Mouse (Mus musculus) forebrain, embryonic 15.5 days (tissue): Measurements from ENCODE around the gene Cop1. TPM values are rescaled to one million over a fixed set of nuclear protein-coding genes. Genes with fewer than 3 reads are reported as not detected.

ENCODE experiments used
- ATAC-seq: fragments of 200-750 bp; cut with Nextera tagmentation; replicated peaks from 2 replicates; pipeline ENCODE4 v1.8.0; 2017; ENCODE audit warnings: mild to moderate bottlenecking, moderate TSS enrichment, moderate library complexity
- H3K27ac ChIP-seq: fragments of 300-500 bp; sonication (generic); replicated peaks from 2 replicates; pipeline ENCODE4 v1.5.1; 2015; ENCODE audit warnings: mild to moderate bottlenecking, inconsistent platforms
- H3K27me3 ChIP-seq: fragments of 300-500 bp; sonication (generic); 2 replicates; pipeline ENCODE4 v1.6.1; 2015; ENCODE audit warnings: inconsistent platforms
- H3K36me3 ChIP-seq: fragments of 300-500 bp; sonication (generic); 2 replicates; pipeline ENCODE4 v1.6.1; 2015; ENCODE audit warnings: mild to moderate bottlenecking, inconsistent platforms
- H3K4me1 ChIP-seq: fragments of 300-500 bp; sonication (generic); 2 replicates; pipeline ENCODE4 v1.6.1; 2015; ENCODE audit warnings: inconsistent platforms
- H3K4me2 ChIP-seq: fragments of 300-500 bp; sonication (generic); replicated peaks from 2 replicates; pipeline ENCODE4 v1.6.1; 2015; ENCODE audit warnings: mild to moderate bottlenecking, inconsistent platforms
- H3K4me3 ChIP-seq: fragments of 300-500 bp; sonication (generic); 2 replicates; pipeline ENCODE4 v1.5.1; 2015; ENCODE audit warnings: mild to moderate bottlenecking, inconsistent platforms
- H3K9ac ChIP-seq: fragments of 300-500 bp; sonication (generic); replicated peaks from 2 replicates; pipeline ENCODE4 v1.6.1; 2015; ENCODE audit warnings: mild to moderate bottlenecking, inconsistent platforms
- H3K9me3 ChIP-seq: fragments of 300-500 bp; sonication (generic); 2 replicates; pipeline ENCODE4 v1.6.1; 2016; ENCODE audit warnings: inconsistent platforms
- WGBS: fragments of 180-500 bp; shearing (Covaris S2); methylation state at CpG from one replicate; pipeline ENCODE4 v1.1.7; 2015; ENCODE audit warnings: mixed read lengths; 5-methylcytosine and 5-hydroxymethylcytosine counted together
- microRNA-seq: library from miRNA; unstranded; fragments of <30 nt; microRNA quantifications from one replicate; pipeline ENCODE4, GENCODE M21; 2016
- polyA plus RNA-seq: library from polyadenylated mRNA; unstranded; fragments of >200 nt; fragmentation: Nextera tagmentation; extraction: Ambion mirVana; gene quantifications from 2 replicates; pipeline ENCODE4 v1.2.1, GENCODE M21; 2015

The Cop1 gene
- polyA plus RNA-seq, 1 experiment from 2014 or later: 97.0 TPM

DNA sequence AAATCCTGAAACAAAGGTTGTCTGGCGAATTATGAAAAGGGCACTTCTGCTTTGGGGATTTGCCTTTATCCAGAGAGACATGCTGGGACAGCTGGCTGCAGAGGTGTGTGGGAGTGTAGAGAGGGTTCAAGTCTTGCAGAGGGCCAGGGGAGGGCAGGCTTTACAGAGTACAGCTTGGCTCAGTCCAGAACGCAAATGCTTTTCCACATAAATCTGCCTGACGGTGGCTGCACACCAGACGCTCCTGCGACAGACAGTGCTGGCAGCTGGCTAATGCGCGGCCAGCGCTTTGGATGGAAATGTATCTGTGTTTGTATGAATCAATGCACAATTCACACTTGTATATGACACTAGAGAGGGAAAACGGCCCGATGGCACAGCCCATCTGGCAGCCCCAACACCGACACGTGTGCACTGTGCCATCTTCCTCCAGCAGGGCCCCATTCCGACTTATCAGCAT, 156.5 kb downstream of the Cop1 start:
- Histone ChIP-seq H3K4me3 (no peak overlapping the region), H3K27ac (no peak overlapping the region), H3K4me2 (no peak overlapping the region), H3K36me3 (no peaks in the 10 kb centered on the region), H3K27me3 (no peaks in the 10 kb centered on the region), H3K9ac (no peak overlapping the region), H3K4me1 (peaks cover 10% of the 10 kb centered on the region), H3K9me3 (no peaks in the 10 kb centered on the region)
- WGBS: 58% methylated on average over 13 of the region's 13 CpGs
- ATAC-seq: peak; percentile 53; the same call in 1 of the 2 replicates

DNA sequence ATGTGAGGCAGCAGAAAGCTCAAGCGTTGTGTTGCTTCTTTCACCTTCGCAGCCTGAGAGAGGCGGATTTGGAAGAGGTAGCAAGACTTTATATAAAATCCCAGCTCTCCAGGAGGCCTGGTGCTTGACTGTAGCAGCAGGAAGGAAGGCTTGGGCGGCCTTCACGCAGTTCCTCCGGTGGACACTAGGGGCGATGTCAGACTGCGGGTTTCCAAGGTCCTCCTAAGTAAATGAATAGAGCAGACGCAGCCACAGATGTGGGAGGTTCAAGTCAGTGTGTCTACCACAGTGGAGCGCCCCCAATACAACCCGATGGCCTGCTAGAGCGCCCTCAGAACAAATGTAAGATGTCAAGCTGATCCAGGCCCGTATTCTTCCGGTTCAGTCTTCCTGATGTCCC, 157.9 kb downstream of the Cop1 start:
- peaks cover 10% of the 10 kb centered on the region for H3K4me1 ChIP-seq
- H3K36me3 ChIP-seq: no peaks in the 10 kb centered on the region
- H3K27me3 ChIP-seq: no peaks in the 10 kb centered on the region
- no peaks in the 10 kb centered on the region for H3K9me3 ChIP-seq
- no peak overlapping the region for H3K9ac ChIP-seq
- no peak overlapping the region for H3K4me2 ChIP-seq
- ATAC-seq: no peak
- H3K4me3 ChIP-seq: no peak overlapping the region
- H3K27ac ChIP-seq: no peak overlapping the region
- WGBS: 25% methylated on average over 14 of the region's 14 CpGs

DNA sequence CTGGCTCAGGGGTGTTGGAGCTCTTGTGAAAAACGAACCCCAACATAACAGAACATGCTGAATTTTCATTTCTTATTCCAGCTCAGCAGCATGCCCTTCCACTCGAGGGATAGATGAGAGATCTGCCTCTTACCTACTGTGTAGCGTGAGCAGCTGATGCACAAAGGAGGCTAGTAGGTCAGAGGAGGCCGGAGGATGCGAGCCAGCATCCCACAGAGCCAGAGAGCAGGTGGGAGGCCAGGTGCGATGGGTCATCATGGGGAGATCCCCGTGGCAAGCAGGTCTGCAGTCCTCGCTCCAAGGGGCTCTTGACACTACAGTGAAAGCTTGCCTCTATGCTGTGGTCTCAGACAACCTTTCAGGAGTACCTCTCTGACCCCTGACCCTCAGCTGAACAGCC, 160.5 kb downstream of the Cop1 start:
- no peaks in the 10 kb centered on the region for H3K36me3 ChIP-seq
- no peak overlapping the region for H3K9ac ChIP-seq
- WGBS: 55% methylated on average over 8 of the region's 8 CpGs
- no peak overlapping the region for H3K4me3 ChIP-seq
- no peak overlapping the region for H3K4me2 ChIP-seq
- H3K9me3 ChIP-seq: no peaks in the 10 kb centered on the region
- H3K4me1 ChIP-seq: peaks cover 13% of the 10 kb centered on the region
- H3K27ac ChIP-seq: no peak overlapping the region
- H3K27me3 ChIP-seq: no peaks in the 10 kb centered on the region
- ATAC-seq: no peak

DNA sequence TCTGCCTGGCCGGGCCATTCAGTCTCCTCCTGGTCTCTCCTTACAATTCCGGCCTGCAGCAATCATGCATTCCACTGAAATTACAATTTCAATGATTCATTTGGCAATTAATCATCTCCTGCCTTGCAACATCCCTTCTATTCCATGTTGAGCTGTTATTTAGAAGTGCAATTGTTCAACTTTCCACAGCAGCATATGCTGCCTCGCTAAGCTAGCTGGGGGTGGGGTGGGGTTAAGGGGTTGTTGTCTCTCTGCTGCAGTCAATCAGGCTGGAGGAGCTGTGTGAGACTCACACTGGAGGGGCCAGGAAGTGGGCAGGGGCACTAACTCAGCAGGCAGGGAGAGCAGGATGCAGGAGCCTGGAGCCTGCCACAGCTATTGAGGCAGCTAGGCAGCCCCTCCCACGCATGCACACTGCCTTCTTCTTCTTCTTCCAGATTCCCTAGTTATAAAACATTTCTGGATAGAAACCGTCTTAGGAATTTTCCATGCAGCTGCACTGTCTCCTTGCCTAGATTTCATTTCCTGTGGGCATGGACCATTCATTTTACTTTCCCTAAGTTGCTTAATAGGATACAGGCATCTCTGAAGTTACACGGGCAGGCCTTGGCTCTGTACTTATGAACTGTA, 161.1 kb downstream of the Cop1 start:
- 32% methylated on average over 6 of the region's 6 CpGs for WGBS
- no peak for ATAC-seq
- H3K9me3 ChIP-seq: no peaks in the 10 kb centered on the region
- no peak overlapping the region for H3K4me2 ChIP-seq
- no peak overlapping the region for H3K4me3 ChIP-seq
- no peaks in the 10 kb centered on the region for H3K36me3 ChIP-seq
- H3K27ac ChIP-seq: no peak overlapping the region
- no peak overlapping the region for H3K9ac ChIP-seq
- no peaks in the 10 kb centered on the region for H3K27me3 ChIP-seq
- H3K4me1 ChIP-seq: peaks cover 13% of the 10 kb centered on the region

DNA sequence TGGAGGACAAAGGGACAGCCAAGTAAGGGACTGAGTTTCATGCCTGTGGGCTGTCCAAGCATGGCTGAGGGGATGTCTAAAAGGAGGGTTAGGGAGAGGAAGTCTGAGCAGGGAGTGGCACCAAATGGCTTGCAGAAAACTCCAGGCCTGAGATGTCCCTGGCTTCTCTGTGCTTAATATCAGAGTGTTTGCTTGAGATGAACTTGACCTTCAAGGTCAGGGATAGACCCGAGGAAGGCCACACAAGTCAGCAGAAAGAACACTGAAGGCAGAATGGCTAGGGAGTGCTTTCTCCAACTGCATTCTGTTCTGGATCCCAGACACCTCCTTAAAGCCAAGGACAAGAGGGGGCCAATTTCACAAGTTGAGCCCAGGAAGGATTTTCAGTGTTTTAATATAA, 161.8 kb downstream of the Cop1 start:
- 78% methylated on average over 1 of the region's 1 CpGs for WGBS
- H3K27ac ChIP-seq: no peak overlapping the region
- no peak overlapping the region for H3K9ac ChIP-seq
- H3K36me3 ChIP-seq: no peaks in the 10 kb centered on the region
- peaks cover 7% of the 10 kb centered on the region for H3K4me1 ChIP-seq
- H3K4me2 ChIP-seq: no peak overlapping the region
- H3K9me3 ChIP-seq: no peaks in the 10 kb centered on the region
- ATAC-seq: no peak
- no peak overlapping the region for H3K4me3 ChIP-seq
- no peaks in the 10 kb centered on the region for H3K27me3 ChIP-seq

DNA sequence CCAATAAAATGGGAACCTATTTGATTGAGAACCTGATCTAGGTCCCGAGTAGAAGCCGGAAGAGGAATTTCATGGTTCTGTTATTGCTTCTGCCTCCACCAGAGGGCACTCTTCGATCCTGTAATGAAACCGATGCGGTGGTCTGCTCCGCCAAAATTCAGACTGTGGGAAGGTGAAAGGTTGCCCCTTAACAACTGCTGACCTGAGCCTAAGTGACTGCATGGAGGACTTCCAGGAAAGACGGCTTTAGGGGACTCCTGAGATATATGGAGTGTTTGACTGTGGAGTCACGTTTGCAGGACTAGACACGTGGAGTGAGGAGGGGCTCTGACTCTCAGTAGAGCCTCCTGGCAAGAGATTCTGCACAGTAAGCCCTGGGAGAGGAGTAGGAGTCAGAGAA, 164.4 kb downstream of the Cop1 start:
- H3K27me3 ChIP-seq: no peaks in the 10 kb centered on the region
- no peak overlapping the region for H3K27ac ChIP-seq
- no peak overlapping the region for H3K4me3 ChIP-seq
- H3K36me3 ChIP-seq: no peaks in the 10 kb centered on the region
- no peaks in the 10 kb centered on the region for H3K9me3 ChIP-seq
- ATAC-seq: peak; percentile 62
- WGBS: 6% methylated on average over 9 of the region's 9 CpGs
- H3K4me2 ChIP-seq: peak overlapping the region; percentile 39
- peaks cover 7% of the 10 kb centered on the region for H3K4me1 ChIP-seq
- no peak overlapping the region for H3K9ac ChIP-seq

Small RNA genes lying within 50 kb of the gene (microRNA-seq; reads per million reads assigned to microRNA genes)
- gene Mir1843b: 38.7 reads per million, percentile 40 among the genes with 10 or more reads in this experiment
